In the genomic region with DNA sequence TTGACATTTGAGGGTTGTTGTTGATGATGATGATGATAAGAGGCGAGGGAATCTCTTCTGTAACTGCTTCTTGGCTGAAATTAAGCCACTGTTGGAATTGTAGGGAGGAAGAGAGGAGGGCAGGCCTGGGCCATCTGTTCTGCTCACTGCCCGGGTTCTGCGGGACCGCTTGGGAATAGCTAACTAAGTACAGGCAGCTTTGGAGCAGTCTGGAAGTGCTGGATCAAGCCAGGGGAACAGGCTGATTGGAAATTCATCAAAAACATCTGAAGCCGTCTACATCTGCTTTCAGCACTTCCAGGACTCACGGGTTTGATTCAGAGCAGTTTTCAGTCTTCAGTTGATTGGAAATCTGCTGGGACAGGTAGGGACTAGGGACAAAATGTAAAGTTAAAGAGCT, we compare ENCODE assay signal across 24 mouse cellular contexts.
DNase-seq lines count a peak whose midpoint lies in the region; ATAC-seq and TF ChIP-seq lines count a peak whose summit lies in the region.
"Had no signal": no experiment of that assay in that cellular context is flagged by ENCODE, and none has a peak within 500 bp of the region (broad histone marks: within the 10 kb centered on the region; RNA-seq: fewer than 3 reads in every experiment).

No protein-coding gene starts in this region.

- TF ChIP-seq POLR2A in limb, embryonic 14.5 days (IDR thresholded peaks at IDR 0.05; ENCODE audit: borderline replicate concordance, extremely low read depth, insufficient read depth, insufficient read length), result no peak

- H3K27ac ChIP-seq in embryonic facial prominence, embryonic 11.5 days (replicated peaks; ENCODE audit: low read depth, low read length), result no peak overlapping the region
- H3K27ac ChIP-seq in embryonic facial prominence, embryonic 10.5 days (replicated peaks), result no peak overlapping the region
- no peak overlapping the region for H3K27ac ChIP-seq in limb, embryonic 14.5 days (replicated peaks; ENCODE audit: low read depth, low read length)
- H3K27ac ChIP-seq: embryonic facial prominence, embryonic 12.5 days; forebrain, embryonic 12.5 days; forebrain, embryonic 15.5 days; heart, embryonic 15.5 days; hindbrain, embryonic 12.5 days; hindbrain, embryonic 15.5 days had no signal

- H3K9ac ChIP-seq in embryonic facial prominence, embryonic 11.5 days (replicated peaks; ENCODE audit: low read length), result no peak overlapping the region
- H3K9ac ChIP-seq in limb, embryonic 14.5 days (ENCODE audit: low read depth, low read length, severe bottlenecking), result no peak overlapping the region
- H3K9ac ChIP-seq: embryonic facial prominence, embryonic 12.5 days; forebrain, embryonic 12.5 days; forebrain, embryonic 15.5 days; heart, embryonic 12.5 days; heart, embryonic 15.5 days; hindbrain, embryonic 12.5 days; hindbrain, embryonic 15.5 days had no signal

- no peak overlapping the region for H3K4me3 ChIP-seq in embryonic facial prominence, embryonic 11.5 days (ENCODE audit: low read depth, low read length)
- H3K4me3 ChIP-seq in embryonic facial prominence, embryonic 10.5 days, result no peak overlapping the region
- no peak overlapping the region for H3K4me3 ChIP-seq in limb, embryonic 14.5 days (replicated peaks; ENCODE audit: low read length)
- H3K4me3 ChIP-seq: embryonic facial prominence, embryonic 12.5 days; erythroblast, embryonic 14.5 days; forebrain, embryonic 12.5 days; forebrain, embryonic 15.5 days; heart, embryonic 12.5 days; heart, embryonic 15.5 days; hindbrain, embryonic 12.5 days; hindbrain, embryonic 15.5 days had no signal

- no peaks in the 10 kb centered on the region for H3K36me3 ChIP-seq in embryonic facial prominence, embryonic 11.5 days (replicated peaks; ENCODE audit: control insufficient read depth, insufficient read depth, low read depth, low read length)
- no peaks in the 10 kb centered on the region for H3K36me3 ChIP-seq in embryonic facial prominence, embryonic 10.5 days (replicated peaks)
- H3K36me3 ChIP-seq in limb, embryonic 14.5 days (ENCODE audit: control insufficient read depth, insufficient read depth, low read length), result no peaks in the 10 kb centered on the region
- H3K36me3 ChIP-seq: embryonic facial prominence, embryonic 12.5 days; forebrain, embryonic 12.5 days; forebrain, embryonic 15.5 days; heart, embryonic 12.5 days; heart, embryonic 15.5 days; hindbrain, embryonic 12.5 days; hindbrain, embryonic 15.5 days had no signal

- 50% methylated on average over 6 of the region's 6 CpGs for WGBS in embryonic facial prominence, embryonic 11.5 days
- 60% methylated on average over 6 of the region's 6 CpGs for WGBS in embryonic facial prominence, embryonic 10.5 days
- 27% methylated on average over 6 of the region's 6 CpGs for WGBS in limb, embryonic 14.5 days

- no peaks in the 10 kb centered on the region for H3K9me3 ChIP-seq in embryonic facial prominence, embryonic 11.5 days (replicated peaks; ENCODE audit: control insufficient read depth, low read length)
- no peaks in the 10 kb centered on the region for H3K9me3 ChIP-seq in embryonic facial prominence, embryonic 10.5 days
- no peaks in the 10 kb centered on the region for H3K9me3 ChIP-seq in limb, embryonic 14.5 days (ENCODE audit: control insufficient read depth, low read length)
- H3K9me3 ChIP-seq: embryonic facial prominence, embryonic 12.5 days; forebrain, embryonic 12.5 days; forebrain, embryonic 15.5 days; heart, embryonic 12.5 days; heart, embryonic 15.5 days; hindbrain, embryonic 12.5 days; hindbrain, embryonic 15.5 days had no signal

- peak; percentile 45 for DNase-seq in embryonic facial prominence, embryonic 11.5 days (ENCODE audit: low spot score)
- no peak for DNase-seq in embryonic facial prominence, embryonic 10.5 days (ENCODE audit: low spot score)
- DNase-seq in testis, postnatal 10 days (ENCODE audit: low spot score), result peak; percentile 7
- no peak for DNase-seq in testis, postnatal 14 days (ENCODE audit: low spot score)
- DNase-seq in limb, embryonic 14.5 days (ENCODE audit: low spot score), result peak; percentile 56
- no peak for DNase-seq in lung, postnatal 10 days
- DNase-seq: adrenal gland, adult 8-10 months; adrenal gland, postnatal 25 days; cerebellum, adult 11-12 months; cerebellum, adult 8-10 months; cerebellum, postnatal 36 days; embryo, embryonic 11 days; gastrocnemius, postnatal 10 days; gastrocnemius, postnatal 36 days; heart, postnatal 10 days had no signal

- H3K4me2 ChIP-seq in embryonic facial prominence, embryonic 11.5 days (ENCODE audit: low read depth, low read length), result no peak overlapping the region
- no peak overlapping the region for H3K4me2 ChIP-seq in limb, embryonic 14.5 days (replicated peaks; ENCODE audit: low read depth, low read length, severe bottlenecking)
- H3K4me2 ChIP-seq: embryonic facial prominence, embryonic 12.5 days; forebrain, embryonic 12.5 days; forebrain, embryonic 15.5 days; heart, embryonic 12.5 days; heart, embryonic 15.5 days; hindbrain, embryonic 12.5 days; hindbrain, embryonic 15.5 days had no signal

- H3K4me1 ChIP-seq in embryonic facial prominence, embryonic 11.5 days (ENCODE audit: control insufficient read depth, insufficient read depth, low read length), result no peaks in the 10 kb centered on the region
- peaks cover 11% of the 10 kb centered on the region; the same call in 1 of the 2 replicates for H3K4me1 ChIP-seq in embryonic facial prominence, embryonic 10.5 days
- peaks cover 8% of the 10 kb centered on the region; the same call in 1 of the 2 replicates for H3K4me1 ChIP-seq in limb, embryonic 14.5 days (ENCODE audit: control insufficient read depth, insufficient read depth, low read length)
- H3K4me1 ChIP-seq: embryonic facial prominence, embryonic 12.5 days; forebrain, embryonic 12.5 days; forebrain, embryonic 15.5 days; hindbrain, embryonic 12.5 days; hindbrain, embryonic 15.5 days had no signal

- no peak for ATAC-seq in embryonic facial prominence, embryonic 11.5 days (replicated peaks; ENCODE audit: insufficient number of reproducible peaks, low FRiP score, low TSS enrichment, low read depth)
- no peak for ATAC-seq in limb, embryonic 14.5 days (ENCODE audit: low FRiP score, low read depth)
- ATAC-seq: activated CD4-positive, CD25-positive, alpha-beta regulatory T cell, adult 4 months; forebrain, embryonic 15.5 days had no signal

- no peaks in the 10 kb centered on the region for H3K27me3 ChIP-seq in embryonic facial prominence, embryonic 11.5 days (ENCODE audit: control insufficient read depth, insufficient read depth, low read length)
- H3K27me3 ChIP-seq in embryonic facial prominence, embryonic 10.5 days (replicated peaks; ENCODE audit: low read depth, poor library complexity, severe bottlenecking), result no peaks in the 10 kb centered on the region
- H3K27me3 ChIP-seq in limb, embryonic 14.5 days (ENCODE audit: control insufficient read depth, insufficient read depth, low read length), result no peaks in the 10 kb centered on the region
- H3K27me3 ChIP-seq: embryonic facial prominence, embryonic 12.5 days; forebrain, embryonic 12.5 days; forebrain, embryonic 15.5 days; heart, embryonic 15.5 days; hindbrain, embryonic 12.5 days; hindbrain, embryonic 15.5 days had no signal

Comparison
In these comparisons a context has a peak if more than half of its experiments do, and no peak if none do; other contexts are left out.
1. DNase-seq: peak in embryonic facial prominence, embryonic 11.5 days (single experiment), testis, postnatal 10 days (single experiment) and limb, embryonic 14.5 days (single experiment); none in embryonic facial prominence, embryonic 10.5 days (single experiment), testis, postnatal 14 days (single experiment) and lung, postnatal 10 days (single experiment).